Mouse (Mus musculus): ENCODE results near the gene Card9. TPM values are rescaled to one million over a fixed set of nuclear protein-coding genes. Genes with fewer than 3 reads are reported as not detected.

The Card9 gene
- polyA plus RNA-seq, 1 experiment: 6.6 TPM

GRCm38 (mm10) chr2:26363481-26363880 is 2.8 kb upstream of the Card9 start:
- no peak for DNase-seq (ENCODE audit: extremely low spot score in 1 of 2, low spot score in 1 of 2)

- DNase-seq (ENCODE audit: extremely low spot score in 1 of 2, low spot score in 1 of 2): no peak
Observed at GRCm38 (mm10) chr2:26362991-26363390, 2.3 kb upstream of the Card9 start.

GRCm38 (mm10) chr2:26359983-26360382 is 735 bp downstream of the Card9 start:
- DNase-seq (ENCODE audit: extremely low spot score in 1 of 2, low spot score in 1 of 2): no peak

GRCm38 (mm10) chr2:26358667-26359320 is 1.9 kb downstream of the Card9 start:
- DNase-seq (ENCODE audit: extremely low spot score in 1 of 2, low spot score in 1 of 2): no peak

GRCm38 (mm10) chr2:26357484-26357883 is 3.2 kb downstream of the Card9 start:
- no peak for DNase-seq (ENCODE audit: extremely low spot score in 1 of 2, low spot score in 1 of 2)

GRCm38 (mm10) chr2:26356678-26357077 is 4.0 kb downstream of the Card9 start:
- no peak for DNase-seq (ENCODE audit: extremely low spot score in 1 of 2, low spot score in 1 of 2)

GRCm38 (mm10) chr2:26356231-26356630 is 4.5 kb downstream of the Card9 start:
- DNase-seq (ENCODE audit: extremely low spot score in 1 of 2, low spot score in 1 of 2): no peak

- no peak for DNase-seq (ENCODE audit: extremely low spot score in 1 of 2, low spot score in 1 of 2)
Observed at GRCm38 (mm10) chr2:26354401-26354800, 6.3 kb downstream of the Card9 start.

- no peak for DNase-seq (ENCODE audit: extremely low spot score in 1 of 2, low spot score in 1 of 2)
Observed at GRCm38 (mm10) chr2:26353066-26353980, 7.4 kb downstream of the Card9 start.

- DNase-seq (ENCODE audit: extremely low spot score in 1 of 2, low spot score in 1 of 2): no peak
Observed at GRCm38 (mm10) chr2:26352291-26352910, 8.3 kb downstream of the Card9 start.

GRCm38 (mm10) chr2:26351358-26352290 is 9.1 kb downstream of the Card9 start, which contains the start of gene Dnlz:
TSS of gene Dnlz (minus strand) at chr2:26352110.
- DNase-seq (ENCODE audit: extremely low spot score in 1 of 2, low spot score in 1 of 2): peak; percentile 87 to 96

- DNase-seq (ENCODE audit: extremely low spot score in 1 of 2, low spot score in 1 of 2): no peak
Observed at GRCm38 (mm10) chr2:26348241-26348640, 12.5 kb downstream of the Card9 start.

GRCm38 (mm10) chr2:26342609-26343490 is 17.9 kb downstream of the Card9 start:
- DNase-seq (ENCODE audit: extremely low spot score in 1 of 2, low spot score in 1 of 2): no peak

GRCm38 (mm10) chr2:26342044-26342443 is 18.7 kb downstream of the Card9 start:
- peak; percentile 80 to 87 for DNase-seq (ENCODE audit: extremely low spot score in 1 of 2, low spot score in 1 of 2)

GRCm38 (mm10) chr2:26341510-26341981 is 19.2 kb downstream of the Card9 start:
- peak; percentile 50 to 57 for DNase-seq (ENCODE audit: extremely low spot score in 1 of 2, low spot score in 1 of 2)

GRCm38 (mm10) chr2:26339204-26339551 is 21.5 kb downstream of the Card9 start:
- DNase-seq (ENCODE audit: extremely low spot score in 1 of 2, low spot score in 1 of 2): no peak

- no peak for DNase-seq (ENCODE audit: extremely low spot score in 1 of 2, low spot score in 1 of 2)
Observed at GRCm38 (mm10) chr2:26338302-26339203, 22.2 kb downstream of the Card9 start.

GRCm38 (mm10) chr2:26330702-26331101 is 30.0 kb downstream of the Card9 start:
- no peak for DNase-seq (ENCODE audit: extremely low spot score in 1 of 2, low spot score in 1 of 2)

Measured in frontal cortex, adult 2 months (tissue).